Mouse (Mus musculus) spleen, adult 2 months (tissue): ENCODE data around the gene Slc6a5. TPM values are rescaled to one million over a fixed set of nuclear protein-coding genes. Genes with fewer than 3 reads are reported as not detected.

Source experiments
- DNase-seq, 2 experiments: peaks; one replicate each; pipeline versions ENCODE4 v3.0.0 to v3.0.0-alpha.2; 2012 to 2021; ENCODE audit warnings: low spot score in 2 of 2, low read depth in 1 of 2
- H3K27ac ChIP-seq: fragments of 200-500 bp; 2 replicates; pipeline ENCODE4 v1.5.1; 2012; ENCODE audit warnings: low read length, inconsistent platforms; ENCODE audit not compliant: insufficient read depth
- H3K27me3 ChIP-seq: fragments of 200-500 bp; 2 replicates; pipeline ENCODE4 v1.6.1; 2012; ENCODE audit warnings: mild to moderate bottlenecking, moderate library complexity, low read length, inconsistent platforms; ENCODE audit not compliant: control insufficient read depth, insufficient read depth
- H3K36me3 ChIP-seq: fragments of 200-500 bp; 2 replicates; pipeline ENCODE4 v1.6.1; 2012; ENCODE audit warnings: mild to moderate bottlenecking, low read length, inconsistent platforms; ENCODE audit not compliant: control insufficient read depth, insufficient read depth
- H3K4me1 ChIP-seq: fragments of 200-500 bp; 2 replicates; pipeline ENCODE4 v1.6.1; 2011; ENCODE audit warnings: inconsistent platforms; ENCODE audit not compliant: control insufficient read depth, insufficient read depth, insufficient read length
- H3K4me3 ChIP-seq: fragments of 200-500 bp; 2 replicates; pipeline ENCODE4 v1.5.1; 2011; ENCODE audit warnings: mild to moderate bottlenecking, inconsistent platforms; ENCODE audit not compliant: insufficient read depth, insufficient read length; ENCODE audit errors: extremely low read depth
- CTCF ChIP-seq: fragments of 200-500 bp; IDR thresholded peaks from 2 replicates; pipeline ENCODE4 v1.5.1; 2011; ENCODE audit warnings: mild to moderate bottlenecking, inconsistent platforms; ENCODE audit not compliant: insufficient read depth, insufficient read length, insufficient replicate concordance; ENCODE audit errors: extremely low read depth
- POLR2A ChIP-seq: fragments of 200-500 bp; IDR thresholded peaks from 2 replicates; pipeline ENCODE4 v1.6.1; 2011; ENCODE audit warnings: low read depth, low read length, inconsistent platforms
- WGBS: fragments of 180-500 bp; shearing (Covaris S2); methylation state at CpG from one replicate; pipeline ENCODE4 v1.1.7; 2018; 5-methylcytosine and 5-hydroxymethylcytosine counted together
- polyA plus RNA-seq: library from polyadenylated mRNA; depleted of rRNA; stranded (reverse); fragments of >200 nt; gene quantifications from 2 replicates; pipeline ENCODE4 v1.2.3, GENCODE M21; 2012

Slc6a5 gene
- polyA plus RNA-seq, 1 experiment, result not detected

DNA sequence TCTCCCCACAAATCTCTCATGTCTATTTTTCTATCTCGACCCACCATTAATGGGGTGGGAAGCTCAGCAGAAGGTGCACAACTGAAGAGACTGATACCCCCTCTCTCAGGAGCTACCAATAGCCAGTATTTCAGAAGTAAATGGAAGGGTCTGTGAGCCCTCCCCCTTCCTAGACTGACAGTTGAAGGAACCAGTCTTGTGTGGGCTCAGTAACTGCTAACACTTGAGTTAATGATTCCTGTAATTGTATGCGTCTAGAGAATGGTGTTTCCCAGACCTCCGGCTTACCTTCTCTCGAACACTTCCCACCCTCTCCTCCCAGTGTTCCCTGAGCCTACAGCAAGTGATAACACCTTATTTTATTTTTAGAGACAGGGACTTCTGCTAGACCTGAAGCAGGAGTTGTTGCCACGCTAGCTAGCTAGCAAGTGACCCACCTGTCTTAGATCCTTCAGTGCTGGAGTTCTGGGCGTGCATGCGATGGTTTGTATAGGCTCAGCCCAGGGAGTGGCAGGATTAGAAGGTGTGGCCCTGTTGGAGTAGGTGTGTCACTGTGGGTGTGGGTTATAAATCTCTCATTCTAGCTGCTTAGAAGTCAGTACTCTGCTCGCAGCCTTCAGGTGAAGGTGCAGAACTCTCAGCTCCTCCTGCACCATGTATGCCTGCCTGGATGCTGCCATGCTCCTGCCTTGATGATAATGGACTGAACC is 29.8 kb upstream of the Slc6a5 start:
- WGBS, result 81% methylated on average over 8 of the region's 8 CpGs
- Histone ChIP-seq H3K27ac (no peak overlapping the region), H3K4me1 (no peaks in the 10 kb centered on the region), H3K36me3 (no peaks in the 10 kb centered on the region), H3K4me3 (no peak overlapping the region), H3K27me3 (no peaks in the 10 kb centered on the region)
- TF ChIP-seq CTCF (no peak), POLR2A (no peak)
- DNase-seq, result no peak

DNA sequence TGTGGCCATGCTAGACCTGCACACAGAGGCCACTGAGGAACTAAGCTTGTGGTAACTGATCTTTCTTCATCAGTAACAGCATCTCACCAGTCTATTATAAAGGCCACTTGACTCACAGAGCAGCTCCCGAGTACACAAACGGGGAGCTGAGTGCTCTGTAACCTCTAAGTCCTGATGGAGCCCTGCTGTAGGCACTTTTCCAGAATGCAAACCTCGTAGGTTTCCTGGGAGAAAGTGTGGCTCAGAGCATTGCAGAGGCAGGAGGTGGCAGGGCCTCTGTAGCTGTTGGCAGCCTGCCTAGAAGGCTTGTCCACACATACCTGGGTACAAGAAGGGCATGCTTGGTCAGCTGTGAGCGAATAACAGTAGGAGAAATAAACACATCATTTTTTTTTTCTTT is 27.7 kb upstream of the Slc6a5 start:
- no peak for DNase-seq
- WGBS, result 16% methylated on average over 4 of the region's 4 CpGs
- H3K4me3 ChIP-seq, result no peak overlapping the region
- H3K4me1 ChIP-seq, result no peaks in the 10 kb centered on the region
- H3K36me3 ChIP-seq, result no peaks in the 10 kb centered on the region
- TF ChIP-seq POLR2A, result no peak
- no peak for TF ChIP-seq CTCF
- H3K27me3 ChIP-seq, result no peaks in the 10 kb centered on the region
- H3K27ac ChIP-seq, result no peak overlapping the region

DNA sequence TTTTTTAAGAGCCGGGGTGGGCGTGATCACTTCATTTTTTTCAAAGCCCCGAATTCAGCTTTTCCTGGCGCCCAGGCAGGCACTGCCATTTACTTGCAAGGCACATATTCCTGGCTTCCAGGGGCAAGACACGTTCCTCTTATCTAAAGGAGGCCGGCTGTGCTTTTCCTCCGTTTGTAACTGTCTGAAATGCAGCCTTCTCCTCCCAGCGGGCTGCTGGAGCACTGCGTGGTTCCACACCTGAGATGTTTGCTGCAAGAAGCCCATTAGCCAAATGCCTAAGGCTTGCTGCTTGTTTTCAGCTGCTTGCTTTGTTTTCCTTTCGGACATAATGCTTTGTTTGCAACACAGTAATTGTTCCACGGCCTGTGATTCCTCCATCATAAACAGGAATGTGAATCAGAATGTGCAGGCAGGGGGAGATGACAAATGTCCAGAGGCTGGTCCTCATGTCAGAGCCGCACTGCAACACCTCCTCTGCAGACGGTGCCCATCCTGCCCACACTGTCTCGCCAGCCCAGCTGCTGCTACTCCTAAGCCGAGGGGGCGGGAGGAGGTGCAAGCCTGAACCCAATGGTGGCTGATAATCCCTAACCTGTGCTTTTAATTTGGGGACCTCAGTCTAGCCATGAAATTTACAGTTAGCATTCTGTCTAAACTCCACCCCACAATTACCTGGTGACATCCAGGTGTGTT is 27.1 kb upstream of the Slc6a5 start:
- Histone ChIP-seq H3K4me3 (no peak overlapping the region), H3K4me1 (no peaks in the 10 kb centered on the region), H3K27me3 (no peaks in the 10 kb centered on the region), H3K27ac (no peak overlapping the region), H3K36me3 (no peaks in the 10 kb centered on the region)
- DNase-seq, result no peak
- TF ChIP-seq CTCF (no peak), POLR2A (no peak)
- 43% methylated on average over 16 of the region's 16 CpGs for WGBS

DNA sequence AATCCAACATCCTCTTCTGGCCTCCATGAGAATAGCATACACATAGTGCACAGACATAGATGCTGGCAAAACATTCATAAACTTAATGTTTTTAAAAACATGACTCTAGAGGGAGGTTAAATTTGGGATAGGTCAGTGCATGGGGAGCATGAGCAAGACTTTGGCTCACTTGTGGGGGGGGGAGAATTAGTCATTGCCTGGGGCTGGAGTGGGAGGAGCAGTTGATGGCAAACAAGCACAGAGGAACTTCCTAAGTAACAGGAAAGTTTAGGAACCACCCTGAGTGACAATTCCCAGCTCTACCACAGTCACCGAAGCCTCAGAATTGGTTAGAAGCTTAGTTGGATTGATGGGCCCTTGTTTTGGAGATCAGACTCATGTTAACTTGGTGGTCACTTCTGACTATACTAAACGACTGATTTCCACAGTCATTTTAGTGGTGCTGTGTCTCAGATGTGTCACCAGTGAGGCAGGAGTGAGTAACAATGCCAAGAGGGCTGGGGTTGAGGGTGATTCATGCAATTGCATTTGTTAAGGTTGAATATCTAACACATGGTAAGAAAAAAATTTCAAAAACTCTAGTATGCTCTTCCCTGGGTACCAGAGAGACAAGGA is 22.1 kb upstream of the Slc6a5 start:
- H3K4me1 ChIP-seq, result no peaks in the 10 kb centered on the region
- no peak for TF ChIP-seq CTCF
- TF ChIP-seq POLR2A, result no peak
- H3K4me3 ChIP-seq, result no peak overlapping the region
- H3K27me3 ChIP-seq, result no peaks in the 10 kb centered on the region
- no peak for DNase-seq
- H3K27ac ChIP-seq, result no peak overlapping the region
- H3K36me3 ChIP-seq, result no peaks in the 10 kb centered on the region
- 70% methylated on average over 2 of the region's 2 CpGs for WGBS

DNA sequence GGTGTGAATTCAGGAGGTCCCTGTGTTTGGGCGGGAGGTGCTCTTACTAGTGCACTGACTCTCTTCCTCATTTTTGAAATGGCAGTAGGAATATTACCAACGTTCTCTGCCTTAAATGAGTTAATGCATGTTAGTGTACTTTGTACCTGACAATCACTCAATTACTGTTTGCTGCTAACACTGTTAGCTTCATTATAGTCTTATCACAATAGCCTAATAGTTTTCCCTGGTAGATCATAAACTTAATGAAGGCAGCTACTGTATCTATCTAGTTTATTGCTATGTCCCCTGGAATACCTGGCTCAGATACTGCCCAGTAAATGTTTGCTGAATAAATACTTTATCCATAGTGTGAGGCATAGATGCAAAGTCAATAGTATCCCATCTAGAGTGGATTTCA is 15.2 kb upstream of the Slc6a5 start:
- no peaks in the 10 kb centered on the region for H3K36me3 ChIP-seq
- 18% methylated on average over 2 of the region's 2 CpGs for WGBS

DNA sequence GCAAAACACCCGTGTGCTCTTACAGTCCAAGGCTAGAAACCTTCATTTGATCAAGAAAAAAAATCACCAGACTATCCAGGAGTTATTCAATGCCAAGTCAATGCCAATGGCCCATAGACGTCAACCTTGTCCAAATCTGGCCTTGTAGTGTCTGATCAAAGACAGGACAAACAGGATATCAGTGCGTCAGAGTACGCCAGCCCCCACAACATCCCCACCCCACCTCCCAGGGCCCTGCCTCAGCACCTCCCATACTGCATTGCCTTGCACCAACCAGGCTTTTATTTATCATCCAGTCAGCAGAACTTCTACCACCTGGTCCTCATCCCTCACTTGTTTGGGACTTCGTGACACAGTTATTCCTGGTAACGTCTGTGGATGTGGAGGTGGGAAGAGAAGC is 14.7 kb upstream of the Slc6a5 start:
- 73% methylated on average over 6 of the region's 6 CpGs for WGBS
- H3K4me3 ChIP-seq, result no peak overlapping the region
- no peaks in the 10 kb centered on the region for H3K27me3 ChIP-seq
- no peaks in the 10 kb centered on the region for H3K36me3 ChIP-seq
- no peak overlapping the region for H3K27ac ChIP-seq
- TF ChIP-seq CTCF (no peak), POLR2A (no peak)
- H3K4me1 ChIP-seq, result no peaks in the 10 kb centered on the region
- no peak for DNase-seq

More for the DNA sequence above, 15.2 kb upstream of the Slc6a5 start:
- TF ChIP-seq POLR2A (no peak), CTCF (no peak)
- Histone ChIP-seq H3K27ac (no peak overlapping the region), H3K4me3 (no peak overlapping the region), H3K4me1 (no peaks in the 10 kb centered on the region), H3K27me3 (no peaks in the 10 kb centered on the region)
- no peak for DNase-seq
